In genomic region chr3:132864329-132864919, GRCm38 (mm10) we compare ENCODE assay signal across 13 mouse cellular contexts.
DNase-seq lines count a peak whose midpoint lies in the region; ATAC-seq and TF ChIP-seq lines count a peak whose summit lies in the region.
"Had no signal": no experiment of that assay in that cellular context is flagged by ENCODE, and none has a peak within 500 bp of the region (broad histone marks: within the 10 kb centered on the region; RNA-seq: fewer than 3 reads in every experiment).

No protein-coding gene starts in this region.

- H3K27me3 ChIP-seq in midbrain, embryonic 15.5 days (replicated peaks) = no peaks in the 10 kb centered on the region
- no peaks in the 10 kb centered on the region for H3K27me3 ChIP-seq in midbrain, postnatal 0 days (ENCODE audit: insufficient read depth, low read length)
- H3K27me3 ChIP-seq: heart, embryonic 13.5 days had no signal

- no peak overlapping the region for H3K4me3 ChIP-seq in midbrain, embryonic 15.5 days
- H3K4me3 ChIP-seq in midbrain, postnatal 0 days (ENCODE audit: low read depth, low read length) = no peak overlapping the region
- H3K4me3 ChIP-seq: forebrain, embryonic 10.5 days; heart, embryonic 13.5 days; left cerebral cortex, adult 2 months; liver, embryonic 12.5 days had no signal

- no peak for TF ChIP-seq CTCF in midbrain, postnatal 0 days (IDR thresholded peaks at IDR 0.05)

- no peak overlapping the region for H3K9ac ChIP-seq in midbrain, embryonic 15.5 days
- no peak overlapping the region for H3K9ac ChIP-seq in midbrain, postnatal 0 days (replicated peaks; ENCODE audit: low read length, poor library complexity, severe bottlenecking)
- H3K9ac ChIP-seq: heart, embryonic 13.5 days; liver, embryonic 12.5 days had no signal

- ATAC-seq in frontal cortex, adult (ENCODE audit: low TSS enrichment) = peak; percentile 62
- ATAC-seq in midbrain, embryonic 15.5 days (replicated peaks) = 0 out of 2 replicates have a peak, but pooled peaks have one; percentile 24
- ATAC-seq in midbrain, postnatal 0 days (ENCODE audit: low FRiP score) = no peak
- peak; percentile 19; the same call in 1 of the 2 replicates for ATAC-seq in megakaryocyte progenitor cell, adult 5-6 weeks (replicated peaks; ENCODE audit: poor library complexity)
- ATAC-seq: liver, embryonic 12.5 days had no signal

- H3K27ac ChIP-seq in midbrain, embryonic 15.5 days = no peak overlapping the region
- H3K27ac ChIP-seq in midbrain, postnatal 0 days (ENCODE audit: low read depth, low read length) = no peak overlapping the region
- H3K27ac ChIP-seq: forebrain, embryonic 10.5 days; heart, embryonic 13.5 days; left cerebral cortex, adult 2 months; liver, embryonic 12.5 days had no signal

- WGBS in midbrain, embryonic 15.5 days = 74% methylated on average over 14 of the region's 14 CpGs
- 63% methylated on average over 14 of the region's 14 CpGs for WGBS in midbrain, postnatal 0 days

- H3K4me2 ChIP-seq in midbrain, embryonic 15.5 days = no peak overlapping the region
- no peak overlapping the region for H3K4me2 ChIP-seq in midbrain, postnatal 0 days (ENCODE audit: low read depth, low read length, poor library complexity, severe bottlenecking)
- H3K4me2 ChIP-seq: heart, embryonic 13.5 days; liver, embryonic 12.5 days had no signal

- no peaks in the 10 kb centered on the region for H3K36me3 ChIP-seq in midbrain, embryonic 15.5 days (replicated peaks)
- H3K36me3 ChIP-seq in midbrain, postnatal 0 days (ENCODE audit: insufficient read depth, low read length) = no peaks in the 10 kb centered on the region
- H3K36me3 ChIP-seq: forebrain, embryonic 10.5 days; heart, embryonic 13.5 days; liver, embryonic 12.5 days had no signal

- DNase-seq in frontal cortex, postnatal 14 days (ENCODE audit: low spot score in 2 of 2) = no peak
- DNase-seq in midbrain, postnatal 0 days (ENCODE audit: low spot score) = no peak
- DNase-seq in gonadal fat pad, adult 2 months (ENCODE audit: low read depth) = peak; percentile 41
- no peak for DNase-seq in Muller cell, postnatal 12 days (ENCODE audit: inconsistent ontology term)
- no peak for DNase-seq in adrenal gland, adult 8-10 months
- DNase-seq: lung, postnatal 14 days had no signal

- H3K4me1 ChIP-seq in midbrain, embryonic 15.5 days = no peaks in the 10 kb centered on the region; the same call in 1 of the 2 replicates
- no peaks in the 10 kb centered on the region for H3K4me1 ChIP-seq in midbrain, postnatal 0 days (ENCODE audit: insufficient read depth, low read length)

- no peaks in the 10 kb centered on the region for H3K9me3 ChIP-seq in midbrain, embryonic 15.5 days
- no peaks in the 10 kb centered on the region for H3K9me3 ChIP-seq in midbrain, postnatal 0 days (ENCODE audit: low read length)
- H3K9me3 ChIP-seq: forebrain, embryonic 10.5 days; heart, embryonic 13.5 days; liver, embryonic 12.5 days had no signal
